Mouse (Mus musculus): Measurements from ENCODE around the gene Cotl1. TPM values are rescaled to one million over a fixed set of nuclear protein-coding genes. Genes with fewer than 3 reads are reported as not detected.

The Cotl1 gene
- polyA plus RNA-seq, 1 experiment = 144 TPM

- Histone ChIP-seq H3K36me3 (ENCODE audit: control insufficient read depth, insufficient read depth) (no peaks in the 10 kb centered on the region), H3K4me3 (no peak overlapping the region), H3ac (ENCODE audit: control insufficient read depth, insufficient read length) (no peak overlapping the region), H3K4me2 (ENCODE audit: low read depth) (no peak overlapping the region), H3K79me2 (ENCODE audit: control insufficient read depth, insufficient read depth) (peaks cover 52% of the 10 kb centered on the region), H3K27me3 (ENCODE audit: control insufficient read depth, insufficient read depth, insufficient read length) (no peaks in the 10 kb centered on the region)
- no peak for TF ChIP-seq CEBPB (IDR thresholded peaks at IDR 0.05; ENCODE audit: insufficient read depth, poor library complexity, severe bottlenecking)
- TF ChIP-seq TCF3 (IDR thresholded peaks at IDR 0.05; ENCODE audit: insufficient read length, low read depth) = no peak
- TF ChIP-seq SRF (IDR thresholded peaks at IDR 0.05; ENCODE audit: control insufficient read depth, insufficient read length, low read depth) = no peak
- no peak for TF ChIP-seq MYOD1 (IDR thresholded peaks at IDR 0.05; ENCODE audit: control insufficient read depth in 1 of 3, insufficient read length in 2 of 3, low read depth in 2 of 3)
- TF ChIP-seq MYOG (IDR thresholded peaks at IDR 0.05; ENCODE audit: control insufficient read depth in 1 of 3, insufficient read depth in 1 of 3, insufficient read length in 2 of 3, low read depth in 2 of 3) = no peak
- no peak for TF ChIP-seq REST (IDR thresholded peaks at IDR 0.05; ENCODE audit: insufficient read depth, insufficient read length)
- TF ChIP-seq TCF12 (IDR thresholded peaks at IDR 0.05; ENCODE audit: insufficient read depth, poor library complexity, severe bottlenecking) = no peak
- no peak for TF ChIP-seq POLR2A (IDR thresholded peaks at IDR 0.05; ENCODE audit: insufficient read length, low read depth)
- no peak for TF ChIP-seq E2F4 (IDR thresholded peaks at IDR 0.05; ENCODE audit: insufficient read depth)
- TF ChIP-seq MAX (IDR thresholded peaks at IDR 0.05; ENCODE audit: low read depth) = no peak
- TF ChIP-seq POLR2AphosphoS2 (IDR thresholded peaks at IDR 0.05; ENCODE audit: insufficient read length, low read depth) = no peak
Observed at GRCm38 (mm10) chr8:119835270-119835669, 5.1 kb downstream of the Cotl1 start.

GRCm38 (mm10) chr8:119834676-119835075 is 5.7 kb downstream of the Cotl1 start:
- Histone ChIP-seq H3K4me2 (ENCODE audit: low read depth) (no peak overlapping the region), H3K36me3 (ENCODE audit: control insufficient read depth, insufficient read depth) (no peaks in the 10 kb centered on the region), H3K79me2 (ENCODE audit: control insufficient read depth, insufficient read depth) (peaks cover 46% of the 10 kb centered on the region), H3K4me3 (no peak overlapping the region), H3ac (ENCODE audit: control insufficient read depth, insufficient read length) (no peak overlapping the region), H3K27me3 (ENCODE audit: control insufficient read depth, insufficient read depth, insufficient read length) (no peaks in the 10 kb centered on the region)
- no peak for TF ChIP-seq TCF12 (IDR thresholded peaks at IDR 0.05; ENCODE audit: insufficient read depth, poor library complexity, severe bottlenecking)
- TF ChIP-seq MYOD1 (IDR thresholded peaks at IDR 0.05; ENCODE audit: control insufficient read depth in 1 of 3, insufficient read length in 2 of 3, low read depth in 2 of 3) = no peak
- no peak for TF ChIP-seq CEBPB (IDR thresholded peaks at IDR 0.05; ENCODE audit: insufficient read depth, poor library complexity, severe bottlenecking)
- no peak for TF ChIP-seq E2F4 (IDR thresholded peaks at IDR 0.05; ENCODE audit: insufficient read depth)
- no peak for TF ChIP-seq USF1 (IDR thresholded peaks at IDR 0.05; ENCODE audit: low read depth)
- no peak for TF ChIP-seq MYOG (IDR thresholded peaks at IDR 0.05; ENCODE audit: control insufficient read depth in 1 of 3, insufficient read depth in 1 of 3, insufficient read length in 2 of 3, low read depth in 2 of 3)
- no peak for TF ChIP-seq SRF (IDR thresholded peaks at IDR 0.05; ENCODE audit: control insufficient read depth, insufficient read length, low read depth)
- no peak for TF ChIP-seq REST (IDR thresholded peaks at IDR 0.05; ENCODE audit: insufficient read depth, insufficient read length)
- TF ChIP-seq TCF3 (IDR thresholded peaks at IDR 0.05; ENCODE audit: insufficient read length, low read depth) = no peak
- TF ChIP-seq POLR2A (IDR thresholded peaks at IDR 0.05; ENCODE audit: insufficient read length, low read depth) = no peak
- TF ChIP-seq MAX (IDR thresholded peaks at IDR 0.05; ENCODE audit: low read depth) = no peak

- H3K27me3 ChIP-seq (ENCODE audit: control insufficient read depth, insufficient read depth, insufficient read length) = no peaks in the 10 kb centered on the region
- H3K4me3 ChIP-seq = no peak overlapping the region
- no peak overlapping the region for H3ac ChIP-seq (ENCODE audit: control insufficient read depth, insufficient read length)
- peaks cover 40% of the 10 kb centered on the region for H3K79me2 ChIP-seq (ENCODE audit: control insufficient read depth, insufficient read depth)
- H3K36me3 ChIP-seq (ENCODE audit: control insufficient read depth, insufficient read depth) = no peaks in the 10 kb centered on the region
- no peak overlapping the region for H3K4me2 ChIP-seq (ENCODE audit: low read depth)
- no peak for TF ChIP-seq MAX (IDR thresholded peaks at IDR 0.05; ENCODE audit: low read depth)
- no peak for TF ChIP-seq SRF (IDR thresholded peaks at IDR 0.05; ENCODE audit: control insufficient read depth, insufficient read length, low read depth)
- TF ChIP-seq USF1 (IDR thresholded peaks at IDR 0.05; ENCODE audit: low read depth) = no peak
Observed at GRCm38 (mm10) chr8:119832931-119833330, 7.4 kb downstream of the Cotl1 start.

GRCm38 (mm10) chr8:119832101-119832617 is 8.2 kb downstream of the Cotl1 start:
- Histone ChIP-seq H3K27me3 (ENCODE audit: control insufficient read depth, insufficient read depth, insufficient read length) (no peaks in the 10 kb centered on the region), H3K79me2 (ENCODE audit: control insufficient read depth, insufficient read depth) (peaks cover 43% of the 10 kb centered on the region), H3K4me3 (no peak overlapping the region), H3ac (ENCODE audit: control insufficient read depth, insufficient read length) (no peak overlapping the region), H3K4me2 (ENCODE audit: low read depth) (no peak overlapping the region), H3K36me3 (ENCODE audit: control insufficient read depth, insufficient read depth) (no peaks in the 10 kb centered on the region)
- TF ChIP-seq POLR2AphosphoS2 (IDR thresholded peaks at IDR 0.05; ENCODE audit: insufficient read length, low read depth) (no peak), E2F4 (IDR thresholded peaks at IDR 0.05; ENCODE audit: insufficient read depth) (no peak), CEBPB (IDR thresholded peaks at IDR 0.05; ENCODE audit: insufficient read depth, poor library complexity, severe bottlenecking) (no peak), TCF3 (IDR thresholded peaks at IDR 0.05; ENCODE audit: insufficient read length, low read depth) (no peak), POLR2A (IDR thresholded peaks at IDR 0.05; ENCODE audit: insufficient read length, low read depth) (no peak), MAX (IDR thresholded peaks at IDR 0.05; ENCODE audit: low read depth) (no peak), MYOG (IDR thresholded peaks at IDR 0.05; ENCODE audit: control insufficient read depth in 1 of 3, insufficient read depth in 1 of 3, insufficient read length in 2 of 3, low read depth in 2 of 3) (no peak), REST (IDR thresholded peaks at IDR 0.05; ENCODE audit: insufficient read depth, insufficient read length) (no peak), TCF12 (IDR thresholded peaks at IDR 0.05; ENCODE audit: insufficient read depth, poor library complexity, severe bottlenecking) (no peak), USF1 (IDR thresholded peaks at IDR 0.05; ENCODE audit: low read depth) (no peak), MYOD1 (IDR thresholded peaks at IDR 0.05; ENCODE audit: control insufficient read depth in 1 of 3, insufficient read length in 2 of 3, low read depth in 2 of 3) (no peak), SRF (IDR thresholded peaks at IDR 0.05; ENCODE audit: control insufficient read depth, insufficient read length, low read depth) (no peak)

Measured in myocyte (in vitro differentiated cells).